Mouse (Mus musculus) testis, adult 2 months (tissue): ENCODE measurements around the gene Rab15.

ENCODE experiments used
- CTCF ChIP-seq: fragments of 200-500 bp; IDR thresholded peaks from 2 replicates; pipeline ENCODE4 v1.5.1; 2012; ENCODE audit warnings: low read depth, mild to moderate bottlenecking, inconsistent platforms, low read length, moderate library complexity; ENCODE audit not compliant: control insufficient read depth, insufficient read depth, insufficient replicate concordance
- POLR2A ChIP-seq: fragments of 200-500 bp; IDR thresholded peaks from 2 replicates; pipeline ENCODE4 v1.6.1; 2012; ENCODE audit warnings: low read depth, mild to moderate bottlenecking, inconsistent platforms, low read length, moderate library complexity; ENCODE audit not compliant: control insufficient read depth

DNA sequence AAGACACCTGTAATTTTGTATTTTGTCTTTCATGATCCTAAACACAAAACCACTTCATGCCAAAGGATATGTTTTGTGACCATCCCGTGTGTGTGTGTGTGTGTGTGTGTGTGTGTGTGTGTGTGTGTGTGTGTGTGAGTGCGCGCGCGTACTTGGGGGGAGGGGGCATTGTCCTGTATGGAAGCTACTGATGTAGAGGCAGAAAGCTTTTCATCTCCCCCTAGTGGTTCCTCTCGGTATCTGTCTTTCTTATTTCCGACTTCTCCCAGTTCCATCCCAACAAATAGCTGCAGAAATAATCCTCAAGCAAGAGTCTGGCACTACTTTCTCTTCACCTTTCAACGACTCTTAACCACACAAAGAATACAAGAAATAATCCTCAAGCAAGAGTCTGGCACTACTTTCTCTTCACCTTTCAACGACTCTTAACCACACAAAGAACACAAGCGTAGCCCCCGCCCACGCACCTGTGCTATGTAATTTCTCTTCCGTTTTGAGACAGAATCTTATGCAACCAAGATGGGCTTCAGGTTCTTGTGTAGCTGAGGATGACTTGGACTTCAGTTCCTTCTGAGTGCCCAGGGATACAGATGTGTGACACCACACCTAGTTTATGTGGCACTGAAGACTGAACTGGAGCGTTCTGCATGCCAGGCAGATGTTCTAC, 69.9 kb downstream of the Rab15 start:
- TF ChIP-seq CTCF = peak; percentile 38; the same call in 1 of the 2 replicates
- TF ChIP-seq POLR2A = no peak
